Mouse (Mus musculus) cerebellum, adult 9-11 months (tissue): ENCODE results near the gene Mdc1.

Experiments
- DNase-seq: peaks from one replicate; pipeline ENCODE4 v3.0.0; 2022

The Mdc1 gene

DNA sequence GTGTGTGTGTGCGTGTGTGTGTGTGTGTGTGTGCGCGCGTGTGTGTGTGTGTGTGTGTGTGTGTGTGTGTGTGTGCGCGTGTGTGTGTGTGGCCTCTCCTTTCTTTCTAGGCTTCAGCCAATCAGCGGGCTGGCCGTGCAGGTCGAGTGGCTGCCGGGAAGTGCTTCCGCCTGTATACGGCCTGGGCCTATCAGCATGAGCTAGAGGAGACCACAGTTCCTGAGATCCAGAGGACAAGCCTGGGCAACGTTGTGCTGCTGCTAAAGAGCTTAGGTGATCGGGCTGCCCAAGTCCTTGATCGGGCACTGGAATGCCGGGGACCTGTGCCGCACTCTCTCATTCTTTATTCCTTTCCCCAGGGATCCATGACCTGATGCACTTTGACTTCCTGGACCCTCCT lies 46.4 kb downstream of the Mdc1 start:
- no peak for DNase-seq

DNA sequence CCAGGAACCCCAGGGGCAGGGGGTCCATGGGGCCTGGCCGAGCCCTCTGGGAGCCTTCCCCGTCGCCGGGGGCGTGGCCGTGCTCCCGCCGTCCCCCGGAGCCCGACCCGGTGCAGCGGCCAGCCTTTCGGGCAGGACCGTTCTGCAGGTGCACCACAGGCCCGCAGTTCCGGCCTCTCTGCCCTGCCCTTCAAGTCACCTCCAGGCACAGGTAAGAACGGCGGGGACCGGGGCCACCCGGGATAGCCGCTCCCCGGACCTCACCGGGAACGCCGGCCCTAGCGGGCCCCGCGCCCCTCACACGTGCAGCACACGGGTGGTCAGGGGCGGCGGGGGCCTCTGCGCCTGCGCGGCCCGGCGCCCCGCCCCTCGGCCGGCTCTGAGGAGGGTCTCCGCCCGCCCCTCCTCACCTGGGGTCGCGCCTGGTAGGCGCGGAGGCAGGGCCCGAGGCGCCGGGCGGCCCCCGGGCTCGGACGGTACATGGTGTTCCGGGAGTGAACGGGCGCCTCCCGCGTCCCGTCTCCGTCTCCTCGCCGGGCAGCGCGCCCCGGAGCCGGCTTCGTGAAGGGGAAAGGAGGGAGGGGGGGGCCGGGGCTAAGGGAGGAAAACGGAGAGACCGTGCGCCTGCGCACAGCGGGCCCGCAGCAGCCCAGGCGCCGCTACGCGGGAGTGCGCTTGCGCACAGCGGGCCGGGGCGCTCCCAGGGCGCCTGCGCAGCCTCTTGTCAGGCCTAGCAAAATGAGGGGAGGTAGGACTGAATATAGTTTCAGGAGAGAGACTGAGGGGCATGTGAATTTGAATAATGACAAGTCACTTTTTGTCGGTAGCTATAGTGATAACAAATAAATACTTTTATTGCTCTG lies 55.7 kb downstream of the Mdc1 start, which contains the start of gene 2310061I04Rik:
Gene 2310061I04Rik, minus strand, starts transcription at position 651 of the 863 bp plus-strand sequence.
- DNase-seq = peak; percentile 95

- DNase-seq = peak; percentile 79
Observed at GRCm38 (mm10) chr17:35897644-35898573, 56.6 kb downstream of the Mdc1 start.

DNA sequence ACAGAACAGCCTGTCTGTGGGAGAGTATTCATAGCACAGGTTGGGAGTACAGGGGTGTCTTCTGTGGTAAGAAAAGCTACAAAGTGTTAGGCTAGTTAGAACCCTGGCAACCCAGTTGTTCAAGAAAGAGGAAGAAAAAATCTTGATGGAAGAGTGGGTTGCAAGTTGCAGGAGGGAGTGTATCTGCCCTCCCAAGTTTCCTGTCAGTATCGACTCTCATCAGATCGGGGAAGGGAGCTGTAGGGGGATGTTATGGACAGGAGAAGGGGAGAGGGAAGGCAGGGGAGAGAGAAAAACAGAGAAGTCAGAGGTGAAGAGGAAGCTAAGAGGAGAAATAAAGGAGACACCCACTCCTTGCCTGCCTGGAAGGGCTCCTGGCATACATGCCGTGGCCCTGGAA lies 59.3 kb downstream of the Mdc1 start:
- no peak for DNase-seq

DNA sequence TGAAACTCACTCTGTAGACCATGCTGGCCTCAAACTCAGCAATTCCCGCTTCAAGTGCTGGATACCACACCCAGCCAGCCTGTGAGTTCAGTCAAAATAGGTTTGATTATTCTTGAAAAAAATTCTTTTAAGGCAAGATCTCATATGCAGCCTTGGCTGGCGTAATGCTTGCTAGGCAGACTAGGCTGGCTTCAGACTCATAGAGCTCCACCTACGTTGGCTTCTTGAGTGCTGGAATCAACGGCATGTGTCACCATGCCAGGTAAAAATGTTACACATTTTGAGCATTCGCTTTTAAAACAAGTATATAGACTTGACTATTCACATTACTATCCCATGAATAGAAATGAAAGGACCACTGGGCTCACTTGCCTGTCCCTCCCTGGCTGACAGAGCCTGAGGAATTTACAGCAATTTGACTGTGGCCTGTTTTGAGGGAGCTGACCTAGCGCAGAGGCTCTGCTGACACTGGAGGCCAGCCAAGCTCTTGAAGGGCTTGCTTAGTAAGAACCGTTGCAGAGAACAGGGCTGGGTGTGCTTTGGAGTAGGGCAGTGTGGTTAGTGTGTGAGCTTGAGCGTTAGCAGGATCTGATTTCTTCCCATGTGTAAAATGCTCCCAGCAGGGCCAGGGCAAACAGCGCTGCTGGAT lies 62.2 kb downstream of the Mdc1 start:
- DNase-seq = no peak

GRCm38 (mm10) chr17:35903992-35904355 lies 62.7 kb downstream of the Mdc1 start:
- no peak for DNase-seq

- DNase-seq = no peak
Observed at GRCm38 (mm10) chr17:35905587-35905986, 64.3 kb downstream of the Mdc1 start.

- no peak for DNase-seq
Observed at GRCm38 (mm10) chr17:35907609-35908008, 66.3 kb downstream of the Mdc1 start.
